Mouse (Mus musculus) thymus, postnatal 36 days (tissue): ENCODE results near the gene Myom3.

Experiments
- DNase-seq, 2 experiments: peaks; one replicate each; pipeline ENCODE4 v3.0.0; 2022; ENCODE audit warnings: mixed read lengths in 2 of 2

The Myom3 gene

GRCm38 (mm10) chr4:135762251-135762906, 2.9 kb downstream of the Myom3 start:
- peak; percentile 66 to 71 for DNase-seq

- no peak for DNase-seq
These were observed 5.2 kb downstream of the Myom3 start for GRCm38 (mm10) chr4:135764700-135765099.

GRCm38 (mm10) chr4:135765707-135766106, 6.2 kb downstream of the Myom3 start:
- no peak for DNase-seq

GRCm38 (mm10) chr4:135766976-135767375, 7.5 kb downstream of the Myom3 start:
- no peak for DNase-seq

- peak in 1 of 2 experiments; percentile 24 for DNase-seq
These were observed 9.3 kb downstream of the Myom3 start for GRCm38 (mm10) chr4:135768572-135769526.

GRCm38 (mm10) chr4:135770611-135771305, 11.2 kb downstream of the Myom3 start:
- DNase-seq = no peak

GRCm38 (mm10) chr4:135771592-135771991, 12.1 kb downstream of the Myom3 start:
- DNase-seq = no peak

- no peak for DNase-seq
These were observed 13.2 kb downstream of the Myom3 start for GRCm38 (mm10) chr4:135772671-135773070.

GRCm38 (mm10) chr4:135774496-135774895, 15.0 kb downstream of the Myom3 start:
- DNase-seq = no peak

- no peak for DNase-seq
These were observed 17.3 kb downstream of the Myom3 start for GRCm38 (mm10) chr4:135776850-135777249.

- no peak for DNase-seq
These were observed 20.1 kb downstream of the Myom3 start for GRCm38 (mm10) chr4:135779661-135780060.

- no peak for DNase-seq
These were observed 20.7 kb downstream of the Myom3 start for GRCm38 (mm10) chr4:135780255-135780654.

GRCm38 (mm10) chr4:135781304-135781703, 21.8 kb downstream of the Myom3 start:
- DNase-seq = no peak

- DNase-seq = no peak
These were observed 27.1 kb downstream of the Myom3 start for GRCm38 (mm10) chr4:135786581-135786980.

- DNase-seq = no peak
These were observed 27.8 kb downstream of the Myom3 start for GRCm38 (mm10) chr4:135787271-135787670.

GRCm38 (mm10) chr4:135789135-135789534, 29.6 kb downstream of the Myom3 start:
- no peak for DNase-seq

GRCm38 (mm10) chr4:135792821-135793220, 33.3 kb downstream of the Myom3 start:
- no peak for DNase-seq

- DNase-seq = no peak
These were observed 38.4 kb downstream of the Myom3 start for GRCm38 (mm10) chr4:135797931-135798330.

- DNase-seq = peak; percentile 71 to 81
These were observed 42.0 kb downstream of the Myom3 start for GRCm38 (mm10) chr4:135801543-135801942.

GRCm38 (mm10) chr4:135803299-135803698, 43.8 kb downstream of the Myom3 start:
- peak; percentile 25 to 33 for DNase-seq

- no peak for DNase-seq
These were observed 44.7 kb downstream of the Myom3 start for GRCm38 (mm10) chr4:135804169-135804568.

- no peak for DNase-seq
These were observed 55.4 kb downstream of the Myom3 start for GRCm38 (mm10) chr4:135814896-135815295.
